Mouse (Mus musculus) CH12.LX (cell line): ENCODE results near the gene Nanog. TPM values are rescaled to one million over a fixed set of nuclear protein-coding genes. Genes with fewer than 3 reads are reported as not detected.

Experiments used
- DNase-seq: peaks from one replicate; pipeline ENCODE4 v3.0.0-alpha.2; 2013; ENCODE audit errors: extremely low read depth
- H3K27ac ChIP-seq: 2 replicates; pipeline ENCODE4 v1.5.1; 2012; ENCODE audit warnings: low read depth, mild to moderate bottlenecking, control low read depth, moderate library complexity; ENCODE audit not compliant: insufficient read depth
- H3K27me3 ChIP-seq: replicated peaks from 2 replicates; pipeline ENCODE3; 2012; ENCODE audit warnings: inconsistent platforms
- H3K36me3 ChIP-seq, 2 experiments: replicated peaks in 1 of 2; 2 replicates each; pipeline versions ENCODE3 to v1.6.1; 2012; ENCODE audit warnings: inconsistent platforms in 1 of 2, low read length in 1 of 2, mild to moderate bottlenecking in 1 of 2, mixed read lengths in 1 of 2, moderate library complexity in 1 of 2; ENCODE audit not compliant: control insufficient read depth in 1 of 2, insufficient read depth in 1 of 2
- H3K4me1 ChIP-seq, 2 experiments: 2 replicates each; pipeline ENCODE4 v1.6.1; 2012; ENCODE audit warnings: inconsistent platforms in 1 of 2, moderate library complexity in 1 of 2; ENCODE audit not compliant: insufficient read depth in 2 of 2, control insufficient read depth in 1 of 2
- H3K4me2 ChIP-seq: 2 replicates; pipeline ENCODE4 v1.6.1; 2012; ENCODE audit warnings: low read depth, mild to moderate bottlenecking, control low read depth; ENCODE audit not compliant: poor library complexity, insufficient read depth, severe bottlenecking
- H3K4me3 ChIP-seq, 3 experiments: fragments of 150-350 bp in 1 of 3; sonication (generic) in 1 of 3; replicated peaks in 1 of 3; 2 replicates each; pipeline versions ENCODE3 to v1.5.1; 2011 to 2012; ENCODE audit warnings: low read depth in 2 of 3, low read length in 2 of 3, mild to moderate bottlenecking in 2 of 3, moderate library complexity in 2 of 3, control low read depth in 1 of 3, improper control_type of control experiment in 1 of 3, inconsistent platforms in 1 of 3, mixed read lengths in 1 of 3; ENCODE audit not compliant: poor library complexity in 1 of 3
- H3K79me2 ChIP-seq: replicated peaks from 2 replicates; pipeline ENCODE4 v1.6.1; 2012; ENCODE audit warnings: mild to moderate bottlenecking, moderate library complexity; ENCODE audit not compliant: control insufficient read depth, poor library complexity, insufficient read depth, severe bottlenecking; ENCODE audit errors: extremely low read depth
- H3K9ac ChIP-seq: 2 replicates; pipeline ENCODE4 v1.6.1; 2012; ENCODE audit warnings: low read depth, mild to moderate bottlenecking, control low read depth, moderate library complexity; ENCODE audit not compliant: insufficient read depth
- H3K9me3 ChIP-seq: replicated peaks from 2 replicates; pipeline ENCODE3; 2012; ENCODE audit warnings: low read length, inconsistent platforms, mixed read lengths
- BHLHE40 ChIP-seq: IDR thresholded peaks from 2 replicates; pipeline ENCODE4 v1.6.1; 2011; ENCODE audit warnings: mild to moderate bottlenecking, low read depth, low read length, improper control_type of control experiment
- CHD1 ChIP-seq: IDR thresholded peaks from 2 replicates; pipeline ENCODE4 v1.6.1; 2012; ENCODE audit warnings: low read depth, low read length, improper control_type of control experiment, inconsistent platforms
- CHD2 ChIP-seq: IDR thresholded peaks from 2 replicates; pipeline ENCODE4 v1.6.1; 2011; ENCODE audit warnings: low read length, improper control_type of control experiment
- CTCF ChIP-seq, 2 experiments: IDR thresholded peaks in 1 of 2; conservative IDR thresholded peaks in 1 of 2; 2 replicates each; pipeline ENCODE4 v1.5.1; 2011 to 2012; ENCODE audit warnings: low read depth in 2 of 2, low read length in 2 of 2, improper control_type of control experiment in 1 of 2, inconsistent platforms in 1 of 2, mild to moderate bottlenecking in 1 of 2, moderate library complexity in 1 of 2
- E2F4 ChIP-seq: IDR thresholded peaks from 2 replicates; pipeline ENCODE4 v1.6.1; 2011; ENCODE audit warnings: low read depth, low read length, improper control_type of control experiment; ENCODE audit not compliant: insufficient replicate concordance
- ELF1 ChIP-seq: IDR thresholded peaks from 2 replicates; pipeline ENCODE4 v1.6.1; 2014; ENCODE audit warnings: low read depth, mild to moderate bottlenecking, inconsistent platforms, low read length, improper control_type of control experiment
- EP300 ChIP-seq: IDR thresholded peaks from 2 replicates; pipeline ENCODE4 v1.6.1; 2011; ENCODE audit warnings: low read length, improper control_type of control experiment
- ETS1 ChIP-seq: conservative IDR thresholded peaks from 2 replicates; pipeline ENCODE4 v1.6.1; 2012; ENCODE audit warnings: low read depth, mild to moderate bottlenecking, inconsistent platforms, low read length, improper control_type of control experiment, moderate library complexity
- GABPA ChIP-seq: IDR thresholded peaks from 2 replicates; pipeline ENCODE4 v1.6.1; 2012; ENCODE audit warnings: low read depth, low read length, improper control_type of control experiment, inconsistent platforms; ENCODE audit not compliant: insufficient replicate concordance
- JUN ChIP-seq: IDR thresholded peaks from 2 replicates; pipeline ENCODE4 v1.6.1; 2011; ENCODE audit warnings: low read depth, mild to moderate bottlenecking, low read length, improper control_type of control experiment, moderate library complexity; ENCODE audit not compliant: insufficient read depth
- JUND ChIP-seq: conservative IDR thresholded peaks from 2 replicates; pipeline ENCODE4 v1.6.1; 2011; ENCODE audit warnings: low read depth, low read length, improper control_type of control experiment
- MAX ChIP-seq: IDR thresholded peaks from 2 replicates; pipeline ENCODE4 v1.6.1; 2011; ENCODE audit warnings: low read length, improper control_type of control experiment
- MAZ ChIP-seq: IDR thresholded peaks from 2 replicates; pipeline ENCODE4 v1.6.1; 2012; ENCODE audit warnings: low read depth, mild to moderate bottlenecking, inconsistent platforms, low read length, improper control_type of control experiment, moderate library complexity
- MXI1 ChIP-seq: IDR thresholded peaks from 2 replicates; pipeline ENCODE4 v1.6.1; 2011; ENCODE audit warnings: mild to moderate bottlenecking, low read depth, low read length, improper control_type of control experiment
- NRF1 ChIP-seq: IDR thresholded peaks from 2 replicates; pipeline ENCODE4 v1.6.1; 2014; ENCODE audit warnings: low read depth, mild to moderate bottlenecking, inconsistent platforms, low read length, improper control_type of control experiment, moderate library complexity
- PAX5 ChIP-seq: IDR thresholded peaks from 2 replicates; pipeline ENCODE4 v1.6.1; 2012; ENCODE audit warnings: low read length, inconsistent platforms, mixed read lengths
- POLR2A ChIP-seq: IDR thresholded peaks from 2 replicates; pipeline ENCODE4 v1.6.1; 2011; ENCODE audit warnings: low read depth, mild to moderate bottlenecking, improper control_type of control experiment, low read length
- POLR2AphosphoS2 ChIP-seq: IDR thresholded peaks from 2 replicates; pipeline ENCODE4 v1.6.1; 2011; ENCODE audit warnings: low read depth, low read length, improper control_type of control experiment
- RCOR1 ChIP-seq: conservative IDR thresholded peaks from 2 replicates; pipeline ENCODE4 v1.6.1; 2012; ENCODE audit warnings: low read depth, mild to moderate bottlenecking, inconsistent platforms, low read length, improper control_type of control experiment
- SIN3A ChIP-seq: IDR thresholded peaks from 2 replicates; pipeline ENCODE4 v1.6.1; 2012; ENCODE audit warnings: low read length, improper control_type of control experiment, inconsistent platforms
- TBP ChIP-seq: conservative IDR thresholded peaks from 2 replicates; pipeline ENCODE4 v1.6.1; 2011; ENCODE audit warnings: low read depth, low read length, improper control_type of control experiment
- TCF12 ChIP-seq: IDR thresholded peaks from 2 replicates; pipeline ENCODE4 v1.6.1; 2014; ENCODE audit warnings: low read depth, mild to moderate bottlenecking, inconsistent platforms, low read length, improper control_type of control experiment
- UBTF ChIP-seq: IDR thresholded peaks from 2 replicates; pipeline ENCODE4 v1.6.1; 2012; ENCODE audit warnings: low read depth, mild to moderate bottlenecking, inconsistent platforms, low read length, improper control_type of control experiment, moderate library complexity
- USF1 ChIP-seq: IDR thresholded peaks from 2 replicates; pipeline ENCODE4 v1.6.1; 2014; ENCODE audit warnings: low read depth, mild to moderate bottlenecking, inconsistent platforms, low read length, improper control_type of control experiment
- USF2 ChIP-seq: conservative IDR thresholded peaks from 2 replicates; pipeline ENCODE4 v1.6.1; 2011; ENCODE audit warnings: low read depth, low read length, improper control_type of control experiment
- ZNF384 ChIP-seq: IDR thresholded peaks from 2 replicates; pipeline ENCODE4 v1.6.1; 2012; ENCODE audit warnings: low read depth, low read length, improper control_type of control experiment, inconsistent platforms
- dilution Hi-C: fragments of 300-500 bp; cut with MboI; formaldehyde crosslinking; loops from 2 replicates; pipeline ENCODE4 v1.14.3; 2020; ENCODE audit warnings: low sequenced_read_pairs; ENCODE audit not compliant: extremely low pct_unique_long_range_greater_than_20kb, extremely low pct_ligation_motif_present
- in situ Hi-C: fragments of 300-500 bp; cut with MboI; formaldehyde crosslinking; loops from 3 replicates; pipeline ENCODE4 v1.14.3; 2019; ENCODE audit warnings: low sequenced_read_pairs, low pct_ligation_motif_present, low pct_unique_long_range_greater_than_20kb, mixed read lengths
- polyA plus RNA-seq: library from polyadenylated mRNA; unstranded; fragments of >175 nt; gene quantifications from 2 replicates; pipeline ENCODE4 v1.2.1, GENCODE M21; 2012; ENCODE audit warnings: low read depth; ENCODE audit not compliant: insufficient read length
- total RNA-seq, 2 experiments: library from RNA; depleted of rRNA; stranded (reverse); fragments of 300-350 nt in 1 of 2; fragments of >200 nt in 1 of 2; gene quantifications; 2 replicates each; pipeline ENCODE4 v1.2.3; 2012 to 2014

The Nanog gene
- total and polyA plus RNA-seq, 3 experiments: 0.27 TPM; not detected in 2

DNA sequence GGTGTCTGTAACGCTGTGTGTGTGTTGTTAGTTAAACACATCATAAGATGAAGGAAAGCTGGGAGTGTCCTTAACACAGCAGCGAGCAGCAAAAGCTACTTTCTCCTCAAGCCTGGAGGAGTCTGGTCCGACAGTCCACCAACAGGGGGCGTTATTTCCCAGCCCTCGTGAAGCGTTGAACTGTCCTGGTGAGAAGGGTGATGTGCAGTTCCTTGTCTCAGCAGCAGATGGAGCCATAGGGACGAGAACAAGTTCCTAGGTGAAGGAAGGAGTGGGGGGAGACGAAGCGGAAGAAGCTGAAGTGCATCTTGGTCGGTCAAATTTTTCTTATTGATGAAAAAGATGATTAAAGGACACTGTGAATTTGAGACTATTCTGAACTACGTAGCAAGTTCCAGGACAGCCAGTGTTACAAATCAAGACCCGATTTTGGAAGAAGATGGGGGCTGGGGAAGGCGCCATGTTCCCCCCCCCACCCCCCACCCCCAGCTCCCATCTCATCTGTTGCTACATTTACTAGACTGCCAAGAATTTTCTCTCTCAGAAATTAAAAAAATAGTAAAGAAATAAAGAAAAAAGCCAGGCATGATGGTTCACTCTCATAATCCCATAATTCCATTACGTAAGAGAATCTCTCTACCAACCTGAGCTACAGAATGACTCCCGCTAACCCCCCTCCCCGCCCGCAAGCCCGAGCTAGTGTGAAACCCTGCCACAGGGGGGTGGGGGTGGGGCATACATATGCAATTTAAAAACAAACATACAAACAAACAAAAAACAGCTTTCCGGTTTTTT, 37.7 kb upstream of the Nanog start (continued):
- TF ChIP-seq NRF1 (no peak), E2F4 (no peak; the same call in 1 of the 2 replicates), BHLHE40 (peak; percentile 20; the same call in 1 of the 2 replicates), UBTF (no peak), CTCF (conservative IDR thresholded peaks at IDR 0.05 in 1 of 2, IDR thresholded peaks at IDR 0.05 in 1 of 2; ENCODE audit: low read depth in 2 of 2, low read length in 2 of 2) (peak; percentile 99 to 100), TBP (0 out of 2 replicates have a peak, but pooled peaks have one; percentile 50), MAX (peak; percentile 66), SIN3A (no peak; the same call in 1 of the 2 replicates), JUN (no peak), POLR2AphosphoS2 (no peak), PAX5 (no peak), ELF1 (peak; percentile 82), POLR2A (peak; percentile 42; the same call in 1 of the 2 replicates), MXI1 (peak; percentile 32; the same call in 1 of the 2 replicates), CHD1 (no peak), CHD2 (no peak), ETS1 (no peak), RCOR1 (no peak)

- H3K9me3 ChIP-seq: no peaks in the 10 kb centered on the region
- H3K27me3 ChIP-seq: no peaks in the 10 kb centered on the region
- H3K4me1 ChIP-seq: 0 out of 4 replicates have a peak, but pooled peaks cover 0 to 4% of the 10 kb centered on the region in 2 experiments
- no peak overlapping the region for H3K4me3 ChIP-seq
- no peak for DNase-seq
- no peaks in the 10 kb centered on the region for H3K79me2 ChIP-seq
- TF ChIP-seq MAZ (no peak), PAX5 (no peak), TCF12 (no peak), MXI1 (no peak), BHLHE40 (no peak), SIN3A (no peak), EP300 (no peak), CHD1 (no peak), GABPA (no peak), JUND (no peak), NRF1 (no peak), ETS1 (no peak), CHD2 (no peak), USF2 (no peak), USF1 (no peak), MAX (no peak), ZNF384 (no peak), ELF1 (no peak)
- dilution Hi-C loops (no loop called here), in situ Hi-C loops (loop anchor here (10.0 to 25.0 kb wide), 2 partner anchors 55 to 117 kb away; no protein-coding TSS in a partner anchor)
- H3K27ac ChIP-seq: no peak overlapping the region
- H3K9ac ChIP-seq: no peak overlapping the region; the same call in 1 of the 2 replicates
- H3K4me2 ChIP-seq: peak overlapping the region; percentile 65; the same call in 1 of the 2 replicates
- no peaks in the 10 kb centered on the region for H3K36me3 ChIP-seq
Observed at GRCm38 (mm10) chr6:122670201-122670551, 37.1 kb upstream of the Nanog start.
